Mouse (Mus musculus): ENCODE measurements around the gene Gm43191.
"Not testable (repeated sequence)": the region's sequence is repeated elsewhere in the genome, so short reads cannot be mapped to it uniquely, and the experiment has no call there.

Gm43191 gene

DNA sequence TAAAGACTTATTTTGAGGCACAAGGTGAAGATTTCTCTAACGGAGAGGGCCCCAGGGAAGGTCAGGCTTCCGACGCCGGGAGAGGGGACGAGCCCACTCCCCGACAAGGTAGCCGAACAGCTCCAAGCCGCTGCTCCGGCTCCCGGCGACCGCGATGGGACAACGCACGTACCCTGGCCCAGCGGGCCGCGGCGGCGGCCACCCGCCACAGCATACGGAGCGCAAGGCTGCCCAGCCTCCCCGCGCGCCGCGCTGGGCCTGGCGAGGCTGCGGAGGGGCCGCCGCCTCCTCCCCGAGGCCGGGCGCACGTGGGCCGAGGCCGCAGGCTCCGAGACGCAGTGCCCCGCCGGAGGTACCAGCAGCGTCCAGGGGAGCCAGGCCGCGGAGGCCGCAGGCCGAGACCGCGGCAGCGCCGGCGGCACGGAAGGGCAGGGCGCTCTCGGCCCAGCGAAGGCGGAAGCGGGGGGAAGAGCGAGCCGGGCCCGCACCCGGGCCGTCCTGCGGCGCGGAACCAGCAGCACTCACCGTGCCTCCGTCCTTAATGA lies 19.1 kb downstream of the Gm43191 start:
- no peak for DNase-seq (ENCODE audit: extremely low spot score, low read depth, low spot score)

DNA sequence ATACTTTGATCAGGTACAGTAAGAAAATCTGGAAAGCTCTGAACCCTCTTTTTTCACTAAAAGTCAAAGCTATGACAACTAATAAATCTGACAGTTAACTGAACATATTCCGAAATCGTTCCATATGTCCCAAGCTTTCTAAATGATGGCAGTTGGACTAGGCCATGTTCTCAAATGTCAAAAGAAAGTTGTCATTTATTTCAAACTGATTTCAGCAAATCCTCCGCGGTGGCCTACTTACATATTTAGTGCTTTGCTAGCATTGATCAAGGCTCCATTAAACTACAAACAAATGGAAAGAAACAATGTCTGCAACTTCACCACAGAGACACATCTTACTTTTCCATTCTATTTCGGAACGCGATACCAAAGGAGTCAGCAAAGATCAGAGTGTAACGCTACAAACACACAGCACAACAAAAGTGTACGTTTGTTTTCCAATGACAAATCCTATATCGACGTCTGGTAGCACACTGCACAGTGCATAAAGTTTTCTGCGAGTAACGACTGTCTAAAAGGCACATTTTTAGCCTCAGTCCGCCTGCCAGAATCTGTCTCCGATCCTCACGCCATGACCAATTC lies 19.7 kb downstream of the Gm43191 start:
- no peak for DNase-seq (ENCODE audit: extremely low spot score, low read depth, low spot score)

DNA sequence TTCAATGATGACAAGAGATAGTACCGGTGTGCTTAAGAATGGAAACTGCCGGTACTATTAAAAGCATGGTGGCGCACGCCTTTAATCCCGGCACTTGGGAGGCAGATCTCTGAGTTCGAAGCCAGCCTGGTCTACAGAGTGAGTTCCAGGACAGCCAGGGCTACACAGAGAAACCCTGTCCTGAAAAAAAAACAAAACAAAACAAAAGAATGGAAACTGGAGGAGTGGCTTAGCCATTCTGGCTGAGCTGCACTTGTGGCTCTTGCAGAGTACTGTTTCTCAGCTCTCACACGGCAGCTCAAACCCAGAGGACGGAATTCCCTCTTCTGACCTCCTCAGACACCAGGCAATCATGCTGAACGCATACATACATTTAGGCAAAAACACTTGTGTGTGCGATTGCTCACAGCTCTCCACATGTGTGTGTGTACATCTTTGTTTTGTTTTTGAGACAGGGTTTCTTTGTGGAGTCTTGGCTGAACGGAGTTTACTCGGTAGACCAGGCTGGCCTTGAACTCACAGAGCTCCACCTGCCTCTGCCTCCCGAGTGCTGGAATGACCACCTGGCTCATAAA lies 21.1 kb downstream of the Gm43191 start:
- DNase-seq (ENCODE audit: extremely low spot score, low read depth, low spot score): no peak

DNA sequence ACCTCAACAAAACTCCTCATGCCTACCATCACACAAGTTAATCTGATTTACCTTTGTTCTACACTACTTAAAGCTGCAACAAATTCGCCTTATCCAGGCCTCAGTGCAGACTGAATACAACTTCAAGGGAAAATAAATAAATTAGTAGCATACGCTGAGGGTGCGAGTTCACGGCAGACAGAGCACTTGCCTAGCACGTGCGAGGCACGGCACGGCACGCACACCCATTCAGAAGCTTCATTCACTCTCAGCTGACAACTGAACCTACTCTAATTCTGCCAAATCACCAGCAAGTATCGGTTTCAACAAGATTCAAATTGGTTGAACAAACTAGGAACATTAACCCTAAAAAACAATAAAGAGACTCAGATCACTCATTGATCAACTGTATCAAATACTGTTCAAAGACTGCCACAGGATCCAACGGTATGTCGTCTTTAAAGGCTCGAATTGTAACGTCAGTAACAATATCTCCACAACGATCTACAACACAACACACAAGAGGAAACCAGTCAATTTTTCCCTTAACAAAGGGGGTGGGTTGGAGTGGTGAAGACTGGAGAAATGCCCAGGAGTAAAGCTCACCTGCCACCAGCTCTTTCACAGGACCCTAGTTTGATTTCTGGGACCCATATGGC lies 22.0 kb downstream of the Gm43191 start:
- DNase-seq (ENCODE audit: extremely low spot score, low read depth, low spot score): no peak

DNA sequence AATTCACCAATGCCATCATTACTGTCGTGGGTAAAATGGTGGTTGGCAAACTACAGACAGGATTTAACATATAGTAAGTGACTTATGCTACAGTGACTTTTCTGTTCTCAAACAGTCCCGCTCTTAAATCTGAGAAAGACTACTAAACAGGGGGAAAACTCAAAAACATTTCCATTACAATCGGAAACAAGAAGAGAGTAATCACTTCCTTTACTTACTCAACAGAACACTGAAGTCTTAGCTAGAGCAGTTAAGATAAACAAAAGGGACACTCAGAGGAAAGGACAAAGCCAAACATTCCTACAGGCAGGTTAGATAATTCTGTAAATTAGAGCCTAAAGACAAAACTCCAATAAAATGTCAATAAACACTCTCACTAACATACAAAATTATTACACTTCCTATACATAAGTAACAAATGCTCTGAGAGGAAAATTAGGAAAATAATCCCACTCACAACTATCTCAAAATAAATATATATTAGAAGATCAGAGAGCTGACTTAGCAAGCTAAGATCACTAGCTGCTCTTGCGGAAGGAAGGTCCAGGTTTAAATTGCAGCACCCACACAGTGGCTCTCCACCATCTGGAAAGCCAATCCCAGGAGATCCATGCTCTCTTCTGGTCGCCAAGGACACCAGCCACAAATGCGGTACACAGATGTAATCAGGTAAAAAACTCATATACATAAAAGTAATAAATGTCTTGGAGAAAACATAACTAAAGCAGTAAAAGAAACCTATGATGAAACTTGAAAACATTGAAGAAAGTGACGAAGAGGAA lies 24.7 kb downstream of the Gm43191 start:
- no peak for DNase-seq (ENCODE audit: extremely low spot score, low read depth, low spot score)

DNA sequence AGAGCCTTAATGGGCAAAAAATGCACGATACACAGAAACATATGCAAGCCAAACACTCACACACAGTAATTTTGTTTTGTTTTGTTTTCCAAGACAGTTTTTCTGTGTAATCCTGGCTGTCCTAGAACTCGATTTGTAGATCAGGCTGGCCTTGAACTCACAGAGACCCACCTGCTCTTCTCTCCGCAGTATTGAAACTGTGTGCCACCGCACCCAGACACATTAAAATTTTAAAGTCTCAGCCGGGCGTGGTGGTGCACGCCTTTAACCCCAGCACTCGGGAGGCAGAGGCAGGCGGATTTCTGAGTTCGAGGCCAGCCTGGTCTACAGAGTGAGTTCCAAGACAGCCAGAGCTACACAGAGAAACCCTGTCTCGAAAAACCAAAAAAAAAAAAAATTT lies 27.0 kb downstream of the Gm43191 start:
- not testable (repeated sequence) for DNase-seq (ENCODE audit: extremely low spot score, low read depth, low spot score)

DNA sequence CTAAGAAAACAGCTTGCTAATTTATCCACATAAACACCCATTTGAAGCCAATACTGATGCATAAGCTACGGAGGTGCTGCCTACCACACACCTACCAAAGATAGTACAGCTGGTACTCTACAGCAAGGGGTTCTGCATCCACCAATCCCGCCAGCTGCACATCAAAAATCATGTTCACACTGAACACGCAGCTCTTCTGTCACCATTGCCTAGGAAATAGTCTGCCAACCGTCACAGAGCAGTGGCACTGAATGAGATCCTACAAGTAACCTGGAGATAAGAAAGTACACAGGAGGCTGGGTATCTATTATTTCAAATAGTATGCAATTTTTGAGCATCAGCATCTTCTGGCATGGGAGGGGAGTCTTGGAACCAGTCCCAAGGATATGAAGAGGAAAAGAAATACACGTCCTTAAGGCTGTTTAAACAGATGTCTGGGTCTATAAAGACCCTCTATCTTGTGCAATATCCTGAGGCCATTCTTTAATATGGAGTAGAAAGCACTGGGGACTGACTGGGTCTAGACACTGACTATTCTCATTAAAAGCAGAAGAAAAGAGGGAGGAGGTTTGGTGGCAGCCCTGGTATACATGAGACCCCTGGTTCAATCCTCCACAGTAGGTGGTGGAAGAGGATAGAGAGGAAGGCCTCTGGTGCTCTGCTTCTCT lies 27.6 kb downstream of the Gm43191 start:
- DNase-seq (ENCODE audit: extremely low spot score, low read depth, low spot score): no peak

DNA sequence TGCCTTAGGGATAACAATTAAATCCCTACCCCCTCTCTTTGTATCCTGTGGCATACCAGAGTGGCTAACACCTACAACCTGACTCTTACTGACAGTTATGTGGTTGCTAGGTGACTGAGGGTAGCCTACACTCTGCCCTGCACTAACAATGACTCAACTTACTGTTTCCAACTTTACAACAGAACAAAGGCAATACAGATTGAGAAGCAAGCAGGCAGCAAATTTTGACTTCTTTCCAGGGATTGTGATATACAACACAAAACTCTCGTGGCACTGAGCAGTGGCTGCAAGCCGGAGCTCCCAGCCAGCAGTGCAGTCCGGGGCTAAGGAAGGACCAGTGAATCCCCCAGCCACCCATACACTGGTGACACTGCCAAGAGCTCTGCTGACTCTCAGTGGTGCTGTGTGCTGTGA lies 29.0 kb downstream of the Gm43191 start:
- no peak for DNase-seq (ENCODE audit: extremely low spot score, low read depth, low spot score)

DNA sequence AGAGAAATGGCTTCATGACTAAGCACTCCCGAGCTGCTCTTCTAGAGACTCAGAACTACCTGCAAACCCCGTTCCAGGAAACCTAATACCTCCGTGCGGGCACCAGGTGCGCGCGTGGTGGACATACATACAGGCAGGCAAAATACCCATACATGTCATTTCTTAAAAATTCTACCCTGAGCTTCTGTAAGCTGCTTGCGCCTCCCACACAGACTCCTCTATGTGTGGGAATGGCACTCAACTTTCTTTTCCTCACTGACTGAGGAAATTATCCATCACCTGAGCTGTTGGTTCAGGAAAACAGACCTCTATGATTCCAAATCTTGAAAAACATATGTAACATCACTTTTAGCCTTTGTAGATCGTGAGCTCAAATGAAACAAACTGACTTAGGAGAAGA lies 30.4 kb downstream of the Gm43191 start:
- DNase-seq (ENCODE audit: extremely low spot score, low read depth, low spot score): no peak

DNA sequence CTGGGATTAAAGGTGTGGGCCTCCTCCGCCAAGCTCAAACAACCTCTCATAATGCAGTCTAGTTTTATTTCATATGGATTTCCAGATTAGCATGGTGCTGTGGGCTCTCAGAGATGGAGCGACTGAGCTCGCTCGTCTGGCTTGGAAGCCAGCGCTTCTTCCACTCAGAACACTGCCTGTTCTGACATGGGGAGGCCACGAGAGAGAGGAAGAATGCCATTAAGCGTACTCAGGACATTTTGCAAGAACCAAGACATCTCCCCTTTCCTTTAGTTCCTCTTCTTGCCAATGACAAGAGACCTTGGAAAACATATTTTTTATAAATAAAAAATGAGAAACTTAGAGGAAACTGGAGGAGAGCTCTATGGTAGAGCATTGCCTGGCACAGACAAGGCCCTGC lies 32.3 kb downstream of the Gm43191 start:
- DNase-seq (ENCODE audit: extremely low spot score, low read depth, low spot score): no peak

DNA sequence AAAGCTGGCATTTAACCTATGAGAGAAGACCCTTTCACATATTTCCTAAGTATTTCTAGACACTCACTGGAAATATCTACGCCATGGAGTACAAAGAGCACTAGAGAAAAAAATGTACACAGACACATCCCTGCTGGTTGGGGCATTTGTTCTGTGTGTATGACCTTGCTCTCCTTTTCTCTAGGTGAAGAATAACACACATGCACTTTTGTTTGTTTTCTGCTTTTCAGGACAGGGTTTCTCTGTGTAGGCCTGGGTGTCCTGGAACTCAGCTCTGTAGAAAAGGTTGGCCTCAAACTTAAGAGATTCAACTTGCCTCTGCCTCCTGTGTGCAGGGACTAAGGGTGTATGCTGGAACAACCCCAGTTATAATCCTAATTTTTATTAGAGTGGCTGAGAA lies 34.7 kb downstream of the Gm43191 start:
- DNase-seq (ENCODE audit: extremely low spot score, low read depth, low spot score): no peak

DNA sequence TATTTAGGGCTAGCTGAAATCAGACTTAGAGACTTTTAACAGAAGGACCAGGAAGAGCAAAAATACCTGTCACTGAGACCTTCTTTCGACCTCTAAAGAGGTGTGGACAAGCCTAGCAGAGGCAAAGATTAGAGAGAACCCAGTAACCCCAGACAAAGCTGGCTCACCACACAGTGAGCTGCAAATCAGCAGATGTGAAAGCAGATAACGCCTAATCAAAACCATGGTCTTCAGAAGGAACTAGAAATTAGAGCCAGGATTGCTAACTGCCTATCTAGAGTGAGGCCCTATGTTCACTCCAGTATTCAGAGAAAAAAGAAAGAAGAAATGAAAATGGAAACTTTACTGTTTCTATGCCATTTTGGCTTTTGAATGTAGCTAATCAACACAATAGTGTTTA lies 38.7 kb downstream of the Gm43191 start:
- DNase-seq (ENCODE audit: extremely low spot score, low read depth, low spot score): no peak

DNA sequence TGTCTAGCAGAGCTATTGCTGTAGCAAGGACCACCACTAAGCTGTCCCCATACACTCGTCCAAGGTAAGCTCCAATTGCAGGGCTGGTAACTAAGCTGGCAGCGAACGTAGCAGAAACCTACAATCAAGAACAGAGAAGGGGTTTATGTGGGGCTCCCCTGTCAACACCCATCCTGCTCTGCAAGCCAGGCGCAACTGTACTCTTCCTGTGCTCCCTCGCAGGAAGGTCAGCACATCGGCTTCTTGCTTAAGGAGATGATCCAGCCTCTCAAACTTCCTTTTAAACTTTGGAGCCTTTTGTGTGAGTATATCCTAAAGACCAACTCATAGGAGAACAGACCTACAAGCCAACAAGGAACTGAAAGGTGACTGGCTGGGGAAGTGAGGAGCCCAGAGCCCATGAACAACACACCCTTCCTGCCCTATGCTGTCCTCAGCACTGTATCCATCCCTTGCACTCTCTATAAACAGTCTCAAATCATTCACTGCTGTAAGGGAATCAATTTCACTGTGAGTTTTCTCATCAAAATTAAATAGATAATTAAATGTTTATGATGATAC lies 39.2 kb downstream of the Gm43191 start:
- no peak for DNase-seq (ENCODE audit: extremely low spot score, low read depth, low spot score)

DNA sequence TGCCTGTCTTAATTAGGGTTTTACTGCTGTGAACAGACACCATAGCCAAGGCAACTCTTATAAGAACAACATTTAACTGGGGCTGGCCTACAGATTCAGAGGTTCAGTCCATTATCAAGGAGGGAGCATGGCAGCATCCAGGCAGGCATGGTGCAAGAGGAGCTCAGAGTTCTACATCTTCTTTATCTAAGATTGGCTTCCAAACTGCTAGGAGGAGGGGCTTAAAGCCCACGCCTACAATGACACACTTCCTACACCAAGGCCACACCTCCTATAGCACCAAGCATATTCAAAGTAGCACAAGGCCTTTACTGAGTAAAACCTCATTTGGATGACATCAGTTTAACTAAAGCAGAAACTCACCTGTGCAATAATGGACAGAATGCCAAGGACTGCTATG lies 41.0 kb downstream of the Gm43191 start:
- no peak for DNase-seq (ENCODE audit: extremely low spot score, low read depth, low spot score)

DNA sequence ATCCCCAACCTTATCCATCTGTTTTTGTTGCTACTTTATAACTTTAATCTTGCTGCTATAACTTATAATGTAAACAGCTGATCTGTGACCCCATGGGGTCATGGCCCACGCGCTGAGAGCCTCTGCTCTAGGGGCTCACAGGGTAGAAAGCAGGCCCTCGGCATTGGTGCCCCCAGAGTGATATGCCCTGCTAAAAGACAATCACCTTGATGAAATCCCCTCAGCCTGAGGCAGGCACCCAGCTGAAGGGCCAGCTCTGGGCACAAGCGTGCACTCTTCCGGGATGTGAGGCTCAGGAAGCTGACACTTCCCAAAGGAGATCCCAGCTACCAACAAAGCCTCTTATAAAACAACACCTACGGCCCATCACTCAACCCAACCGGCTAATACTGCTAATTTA lies 42.5 kb downstream of the Gm43191 start:
- DNase-seq (ENCODE audit: extremely low spot score, low read depth, low spot score): no peak

DNA sequence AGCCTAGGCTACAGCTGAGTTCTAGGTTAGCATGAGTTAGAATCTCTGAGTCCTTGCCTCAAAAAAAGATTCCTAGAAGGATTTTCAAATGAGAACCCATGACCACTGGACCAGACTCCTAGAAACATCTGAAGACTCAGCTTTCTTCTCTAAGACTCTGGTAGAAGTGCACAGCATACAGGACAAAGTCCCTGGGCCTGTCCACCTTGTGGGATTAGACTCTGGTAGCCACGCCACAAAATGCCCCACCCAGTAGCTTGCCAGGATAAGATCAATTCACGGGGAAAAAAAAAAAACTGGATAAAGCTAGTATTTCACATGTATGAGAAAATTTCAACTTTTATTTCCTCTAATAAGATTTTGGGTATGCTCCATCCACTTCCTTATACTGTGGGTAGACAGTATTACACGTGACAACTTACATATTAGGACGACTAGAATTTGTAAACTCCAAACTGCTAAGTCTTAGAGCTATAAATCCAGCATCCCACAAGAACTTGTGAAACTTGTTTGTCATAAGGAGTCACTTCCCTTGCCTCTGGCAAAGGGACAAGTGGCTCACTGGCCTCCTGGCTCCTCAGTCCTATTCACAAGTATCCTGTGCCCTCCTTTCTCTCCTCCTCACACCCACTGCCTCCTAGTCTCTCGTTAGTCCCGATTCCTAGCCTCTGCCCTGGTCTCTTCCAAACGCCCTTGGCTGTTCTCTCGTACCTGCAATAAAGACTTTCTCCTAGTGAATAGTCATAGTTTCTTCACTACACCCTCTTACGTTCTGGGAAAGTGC lies 43.2 kb downstream of the Gm43191 start:
- no peak for DNase-seq (ENCODE audit: extremely low spot score, low read depth, low spot score)

DNA sequence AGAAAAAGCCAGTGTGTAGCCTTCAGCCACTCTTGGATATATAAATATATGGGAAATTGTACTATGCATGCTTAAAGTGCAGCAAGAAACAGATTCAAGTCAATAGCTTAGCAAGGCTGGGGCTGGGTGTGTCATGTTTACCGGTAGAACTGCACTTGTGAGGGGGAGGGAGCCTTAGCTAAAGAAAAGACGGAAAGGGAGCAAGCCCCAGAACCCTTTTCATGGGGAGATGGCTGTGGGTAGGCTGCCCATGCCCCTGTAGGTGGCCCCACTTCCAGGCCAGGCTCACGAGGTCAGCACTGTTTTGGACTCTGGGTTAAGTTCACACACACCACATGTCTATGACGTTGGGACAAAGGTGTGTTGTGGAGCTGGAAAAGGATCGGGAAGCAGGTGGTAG lies 45.3 kb downstream of the Gm43191 start:
- no peak for DNase-seq (ENCODE audit: extremely low spot score, low read depth, low spot score)

DNA sequence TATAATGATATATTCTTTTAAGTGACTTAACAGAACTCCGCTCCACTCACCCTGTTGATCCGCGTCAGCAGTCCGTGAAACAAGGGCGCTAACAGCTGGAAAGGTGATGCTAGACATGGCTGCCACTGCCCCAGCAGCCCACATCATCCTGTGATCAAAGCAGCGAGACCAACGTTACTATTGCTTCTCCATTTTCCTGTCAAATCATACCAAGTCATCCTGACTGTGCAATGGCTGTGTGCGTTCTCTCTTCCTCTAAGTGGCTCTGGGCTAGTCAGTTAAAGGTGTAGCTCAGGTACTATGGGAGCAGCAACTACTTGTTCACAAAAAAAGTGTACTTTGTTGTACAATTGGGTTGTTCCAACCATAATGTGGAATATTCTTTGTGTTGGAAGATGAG lies 46.2 kb downstream of the Gm43191 start:
- no peak for DNase-seq (ENCODE audit: extremely low spot score, low read depth, low spot score)

DNA sequence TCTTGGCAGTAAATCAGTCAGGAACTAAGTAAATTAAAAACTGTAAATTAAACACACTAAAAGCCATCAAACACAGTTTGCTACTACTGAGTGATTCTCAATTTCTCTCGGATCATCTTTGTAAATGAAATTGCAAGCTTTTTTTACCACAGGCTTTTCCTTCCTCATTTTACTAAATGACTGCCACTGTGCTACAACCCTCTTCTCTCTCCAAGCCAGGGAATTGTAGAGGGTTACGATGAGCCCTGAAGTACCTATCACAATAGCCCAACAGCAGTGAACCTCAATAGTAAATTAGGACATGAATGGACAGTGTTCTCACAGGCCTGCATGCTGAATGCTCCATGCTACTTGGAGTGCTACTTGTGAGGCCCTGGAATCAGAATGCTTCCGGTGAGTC lies 47.0 kb downstream of the Gm43191 start:
- no peak for DNase-seq (ENCODE audit: extremely low spot score, low read depth, low spot score)

DNA sequence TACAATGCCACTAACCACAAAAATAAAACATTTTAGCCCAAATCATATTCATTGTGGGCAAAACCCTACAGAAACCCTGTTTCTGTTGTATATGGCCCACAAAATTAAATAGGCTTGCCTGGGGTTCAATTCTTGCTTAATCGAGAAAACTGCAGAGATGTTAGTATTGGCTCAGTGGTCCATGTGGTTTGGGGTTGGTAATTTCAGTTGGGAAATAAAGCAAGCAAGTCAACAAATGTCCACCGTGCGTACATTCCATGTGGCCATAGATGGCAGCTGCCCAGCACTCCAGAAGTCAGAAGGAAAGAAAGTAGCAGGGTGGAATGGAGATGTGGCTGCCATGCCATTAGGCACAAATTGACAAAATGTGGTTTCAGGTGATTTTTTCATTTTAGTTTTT lies 48.1 kb downstream of the Gm43191 start:
- no peak for DNase-seq (ENCODE audit: extremely low spot score, low read depth, low spot score)
